Mouse (Mus musculus) embryonic facial prominence, embryonic 10.5 days (tissue): ENCODE measurements around the gene Catsperz. TPM values are rescaled to one million over a fixed set of nuclear protein-coding genes. Genes with fewer than 3 reads are reported as not detected.

ENCODE experiments used
- DNase-seq: peaks from one replicate; pipeline ENCODE4 v3.0.0-alpha.2; 2017; ENCODE audit warnings: low spot score
- H3K27ac ChIP-seq: fragments of 300-500 bp; sonication (generic); replicated peaks from 2 replicates; pipeline ENCODE4 v1.5.1; 2016; ENCODE audit warnings: mild to moderate bottlenecking
- H3K27me3 ChIP-seq: fragments of 300-500 bp; sonication (generic); replicated peaks from 2 replicates; pipeline ENCODE4 v1.6.1; 2016; ENCODE audit warnings: low read depth, mild to moderate bottlenecking; ENCODE audit not compliant: poor library complexity, severe bottlenecking
- H3K36me3 ChIP-seq: fragments of 300-500 bp; sonication (generic); replicated peaks from 2 replicates; pipeline ENCODE4 v1.6.1; 2016; ENCODE audit warnings: mild to moderate bottlenecking, moderate library complexity
- H3K4me1 ChIP-seq: fragments of 300-500 bp; sonication (generic); 2 replicates; pipeline ENCODE4 v1.6.1; 2016
- H3K4me3 ChIP-seq: fragments of 300-500 bp; sonication (generic); 2 replicates; pipeline ENCODE4 v1.5.1; 2016; ENCODE audit warnings: mild to moderate bottlenecking, moderate library complexity
- H3K9me3 ChIP-seq: fragments of 300-500 bp; sonication (generic); 2 replicates; pipeline ENCODE4 v1.6.1; 2016; ENCODE audit warnings: mild to moderate bottlenecking
- WGBS: fragments of 180-500 bp; shearing (Covaris S2); methylation state at CpG from one replicate; pipeline ENCODE4 v1.1.7; 2016; 5-methylcytosine and 5-hydroxymethylcytosine counted together
- polyA plus RNA-seq: library from polyadenylated mRNA; unstranded; fragments of >200 nt; fragmentation: Nextera tagmentation; extraction: Ambion mirVana; gene quantifications from 2 replicates; pipeline ENCODE4 v1.2.1, GENCODE M21; 2016

Gene Catsperz
- 0.68 and 0.74 TPM in 2 replicates for polyA plus RNA-seq

- 2% methylated on average over 9 of the region's 9 CpGs for WGBS
- peak within 1 kb of the TSS; percentile 39 for H3K4me3 ChIP-seq
- peak; percentile 45 for DNase-seq
- no peaks in the 10 kb centered on the region for H3K36me3 ChIP-seq
- no peak within 1 kb of the TSS for H3K27ac ChIP-seq
- H3K27me3 ChIP-seq: peaks cover 81% of the 10 kb centered on the region
- peaks cover 53% of the 10 kb centered on the region for H3K4me1 ChIP-seq
- H3K9me3 ChIP-seq: no peaks in the 10 kb centered on the region
Observed at GRCm38 (mm10) chr19:6925307-6925573, at the start of gene Catsperz. Gene Catsperz, minus strand, starts transcription at chr19:6925380.

- Histone ChIP-seq H3K4me3 (peak within 1 kb of the TSS; percentile 92), H3K9me3 (no peaks in the 10 kb centered on the region), H3K27me3 (peaks cover 4% of the 10 kb centered on the region), H3K36me3 (peaks cover 33% of the 10 kb centered on the region), H3K27ac (peak within 1 kb of the TSS; percentile 95), H3K4me1 (peaks cover 79% of the 10 kb centered on the region)
- WGBS: under 1% methylated on average over 84 of the region's 84 CpGs
- peak; percentile 96 for DNase-seq
Observed at GRCm38 (mm10) chr19:6974211-6975205, 49.3 kb upstream of the Catsperz start, which contains the start of gene Ppp1r14b. Gene Ppp1r14b, plus strand, starts transcription at chr19:6974968.

- no peaks in the 10 kb centered on the region for H3K9me3 ChIP-seq
- H3K4me1 ChIP-seq: peaks cover 79% of the 10 kb centered on the region
- peak overlapping the region; percentile 92 for H3K4me3 ChIP-seq
- WGBS: 36% methylated on average over 12 of the region's 12 CpGs
- H3K36me3 ChIP-seq: peaks cover 28% of the 10 kb centered on the region
- DNase-seq: no peak
- peak overlapping the region; percentile 95 for H3K27ac ChIP-seq
- peaks cover 4% of the 10 kb centered on the region for H3K27me3 ChIP-seq
Observed at GRCm38 (mm10) chr19:6973581-6974190, 48.5 kb upstream of the Catsperz start.

- DNase-seq: no peak
- peaks cover 12% of the 10 kb centered on the region for H3K27me3 ChIP-seq
- H3K36me3 ChIP-seq: peaks cover 15% of the 10 kb centered on the region
- peak overlapping the region; percentile 52; the same call in 1 of the 2 replicates for H3K27ac ChIP-seq
- whole genome bisulfite sequencing: 80% methylated on average over 13 of the region's 13 CpGs
- peaks cover 79% of the 10 kb centered on the region for H3K4me1 ChIP-seq
- no peaks in the 10 kb centered on the region for H3K9me3 ChIP-seq
- 0 out of 2 replicates have a peak overlapping the region, but pooled peaks have one; percentile 19 for H3K4me3 ChIP-seq
Observed at GRCm38 (mm10) chr19:6972247-6972917, 47.2 kb upstream of the Catsperz start.

GRCm38 (mm10) chr19:6971644-6972043 is 46.5 kb upstream of the Catsperz start:
- H3K36me3 ChIP-seq: peaks cover 9% of the 10 kb centered on the region
- no peak for DNase-seq
- peak overlapping the region; percentile 2; the same call in 1 of the 2 replicates for H3K4me3 ChIP-seq
- H3K4me1 ChIP-seq: peaks cover 71% of the 10 kb centered on the region
- H3K27me3 ChIP-seq: peaks cover 12% of the 10 kb centered on the region
- peak overlapping the region; percentile 52; the same call in 1 of the 2 replicates for H3K27ac ChIP-seq
- no peaks in the 10 kb centered on the region for H3K9me3 ChIP-seq
- WGBS: 30% methylated on average over 6 of the region's 6 CpGs

- no peaks in the 10 kb centered on the region for H3K9me3 ChIP-seq
- WGBS: 17% methylated on average over 11 of the region's 11 CpGs
- peak overlapping the region; percentile 69 for H3K4me3 ChIP-seq
- peaks cover 61% of the 10 kb centered on the region for H3K4me1 ChIP-seq
- H3K27ac ChIP-seq: peak overlapping the region; percentile 84
- DNase-seq: no peak
- peaks cover 12% of the 10 kb centered on the region for H3K36me3 ChIP-seq
- peaks cover 12% of the 10 kb centered on the region for H3K27me3 ChIP-seq
Observed at GRCm38 (mm10) chr19:6970460-6971085, 45.4 kb upstream of the Catsperz start.

GRCm38 (mm10) chr19:6969665-6970381 is 44.6 kb upstream of the Catsperz start:
- H3K4me3 ChIP-seq: peak overlapping the region; percentile 69
- H3K4me1 ChIP-seq: peaks cover 61% of the 10 kb centered on the region
- H3K27ac ChIP-seq: peak overlapping the region; percentile 84
- peaks cover 19% of the 10 kb centered on the region for H3K36me3 ChIP-seq
- no peaks in the 10 kb centered on the region for H3K9me3 ChIP-seq
- peak; percentile 86 for DNase-seq
- peaks cover 12% of the 10 kb centered on the region for H3K27me3 ChIP-seq
- under 1% methylated on average over 55 of the region's 55 CpGs for WGBS

GRCm38 (mm10) chr19:6969291-6969664 is 44.1 kb upstream of the Catsperz start:
- WGBS: 0% methylated on average over 20 of the region's 20 CpGs
- Histone ChIP-seq H3K9me3 (no peaks in the 10 kb centered on the region), H3K4me1 (peaks cover 61% of the 10 kb centered on the region), H3K27me3 (peaks cover 12% of the 10 kb centered on the region), H3K36me3 (peaks cover 25% of the 10 kb centered on the region), H3K4me3 (peak overlapping the region; percentile 69), H3K27ac (peak overlapping the region; percentile 84)
- no peak for DNase-seq

- Histone ChIP-seq H3K4me3 (peak overlapping the region; percentile 69), H3K27me3 (peaks cover 12% of the 10 kb centered on the region), H3K4me1 (peaks cover 56% of the 10 kb centered on the region), H3K27ac (peak overlapping the region; percentile 84; the same call in 1 of the 2 replicates), H3K9me3 (no peaks in the 10 kb centered on the region), H3K36me3 (peaks cover 31% of the 10 kb centered on the region)
- peak; percentile 39 for DNase-seq
- WGBS: 11% methylated on average over 15 of the region's 15 CpGs
Observed at GRCm38 (mm10) chr19:6968491-6969271, 43.5 kb upstream of the Catsperz start.

- 78% methylated on average over 10 of the region's 10 CpGs for WGBS
- no peaks in the 10 kb centered on the region for H3K27me3 ChIP-seq
- H3K4me3 ChIP-seq: no peak overlapping the region
- H3K4me1 ChIP-seq: peaks cover 16% of the 10 kb centered on the region
- no peak for DNase-seq
- H3K36me3 ChIP-seq: peaks cover 77% of the 10 kb centered on the region
- no peaks in the 10 kb centered on the region for H3K9me3 ChIP-seq
- H3K27ac ChIP-seq: no peak overlapping the region
Observed at GRCm38 (mm10) chr19:6956461-6956860, 31.3 kb upstream of the Catsperz start.

- no peaks in the 10 kb centered on the region for H3K27me3 ChIP-seq
- peaks cover 69% of the 10 kb centered on the region for H3K36me3 ChIP-seq
- no peaks in the 10 kb centered on the region for H3K9me3 ChIP-seq
- DNase-seq: no peak
- no peak overlapping the region; the same call in 1 of the 2 replicates for H3K27ac ChIP-seq
- H3K4me3 ChIP-seq: 0 out of 2 replicates have a peak overlapping the region, but pooled peaks have one; percentile 1
- 87% methylated on average over 7 of the region's 7 CpGs for whole genome bisulfite sequencing
- H3K4me1 ChIP-seq: peaks cover 19% of the 10 kb centered on the region
Observed at GRCm38 (mm10) chr19:6955424-6955823, 30.2 kb upstream of the Catsperz start.
